Mouse (Mus musculus) mouse embryonic stem cell (cell line): Measurements from ENCODE around the gene Gm29427.
"Not testable (repeated sequence)": the region's sequence is repeated elsewhere in the genome, so short reads cannot be mapped to it uniquely, and the experiment has no call there.

ENCODE experiments used
- in situ Hi-C, 2 experiments: fragments of 300-500 bp; cut with MboI; formaldehyde crosslinking; loops; 1 replicate in 1 of 2; 3 replicates in 1 of 2; pipeline ENCODE4 v1.14.3; 2019 to 2020; ENCODE audit warnings: low sequenced_read_pairs in 2 of 2, low pct_unique_long_range_greater_than_20kb in 1 of 2, mixed read lengths in 1 of 2; ENCODE audit not compliant: unreplicated experiment in 1 of 2

Gm29427 gene

DNA sequence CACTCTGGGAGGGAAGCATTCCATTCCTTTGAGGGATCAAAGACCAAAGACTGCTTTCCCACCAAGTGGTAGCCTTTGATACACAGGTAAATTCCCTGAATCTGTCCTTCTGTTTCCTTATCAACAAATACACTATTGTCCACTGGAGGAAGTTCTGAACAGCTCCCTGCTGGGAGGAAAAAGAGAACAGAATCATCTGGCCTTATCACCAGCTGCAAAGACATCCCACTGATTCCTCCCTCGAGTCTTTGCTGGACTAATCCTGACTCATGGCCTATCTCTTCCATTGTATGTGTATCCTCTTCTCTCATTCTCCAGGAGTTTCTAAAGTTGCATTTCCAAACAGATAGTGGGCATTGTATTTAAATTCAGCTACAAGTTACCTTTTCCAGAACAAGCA, 31.7 kb downstream of the Gm29427 start:
- in situ Hi-C loops, result no loop called here

GRCm38 (mm10) chr1:130681656-130682413, 33.8 kb downstream of the Gm29427 start:
- in situ Hi-C loops, result no loop called here

GRCm38 (mm10) chr1:130681075-130681474, 34.5 kb downstream of the Gm29427 start:
- in situ Hi-C loops, result no loop called here

DNA sequence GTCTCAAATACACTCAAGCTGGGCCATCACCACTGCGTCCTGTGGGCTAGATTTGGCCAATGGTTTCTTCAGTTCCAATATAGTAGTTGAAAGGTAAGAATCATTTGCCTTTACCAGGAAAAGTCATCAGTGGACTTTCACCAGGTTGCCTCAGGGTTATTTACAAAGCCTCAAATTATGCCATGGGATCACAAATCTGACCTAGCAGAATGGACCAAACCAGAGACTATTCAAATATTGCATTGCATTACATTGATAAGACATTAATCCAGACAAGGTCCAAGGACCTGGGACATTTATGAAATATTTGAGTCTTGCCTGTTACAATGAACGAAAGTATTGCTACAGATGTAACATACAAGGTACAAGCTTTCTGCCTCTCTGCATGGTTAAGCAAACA, 37.0 kb downstream of the Gm29427 start:
- in situ Hi-C loops, result no loop called here

DNA sequence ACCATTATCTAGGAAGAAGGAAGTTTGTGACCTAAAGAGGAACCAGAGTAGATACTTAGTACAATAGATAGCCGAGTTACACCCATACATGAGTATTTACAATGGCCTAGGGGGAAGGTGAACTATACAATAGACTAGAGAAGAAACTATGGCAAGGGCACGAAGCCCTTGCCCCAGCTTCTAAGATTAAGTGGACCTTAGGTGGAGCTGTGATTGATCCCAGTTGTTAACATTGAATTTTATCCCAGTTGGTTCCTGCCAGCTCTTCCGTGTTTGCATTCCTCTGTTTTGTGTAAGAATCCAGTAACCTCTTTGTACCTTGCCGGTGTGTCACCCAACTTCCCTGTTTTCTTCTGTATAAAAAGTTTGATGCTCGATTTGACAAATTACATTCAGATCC, 52.0 kb downstream of the Gm29427 start:
- in situ Hi-C loops, result not testable (repeated sequence)

DNA sequence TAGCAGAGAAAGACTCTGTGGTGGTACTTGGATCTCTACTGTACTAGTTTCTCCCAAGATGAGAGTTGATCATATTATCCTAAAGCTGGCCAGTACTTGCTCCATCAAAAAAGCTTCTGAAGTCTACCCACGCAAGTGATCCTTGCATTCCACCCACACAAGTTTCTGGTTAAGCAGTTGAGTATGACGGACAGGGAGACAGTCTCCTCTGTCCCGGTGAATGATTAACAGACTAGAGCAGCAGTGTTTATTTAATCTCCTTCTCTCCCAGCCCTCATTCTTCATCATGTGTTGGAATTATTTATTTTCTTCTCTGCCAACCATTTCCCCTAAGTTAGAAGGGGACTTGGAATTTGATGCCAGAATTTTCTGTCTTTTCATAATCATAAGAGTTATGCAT, 54.1 kb downstream of the Gm29427 start, which contains the start of gene C4bp:
C4bp (minus strand) TSS at position 179 of the 400 bp plus-strand sequence.
- in situ Hi-C loops, result no loop called here

DNA sequence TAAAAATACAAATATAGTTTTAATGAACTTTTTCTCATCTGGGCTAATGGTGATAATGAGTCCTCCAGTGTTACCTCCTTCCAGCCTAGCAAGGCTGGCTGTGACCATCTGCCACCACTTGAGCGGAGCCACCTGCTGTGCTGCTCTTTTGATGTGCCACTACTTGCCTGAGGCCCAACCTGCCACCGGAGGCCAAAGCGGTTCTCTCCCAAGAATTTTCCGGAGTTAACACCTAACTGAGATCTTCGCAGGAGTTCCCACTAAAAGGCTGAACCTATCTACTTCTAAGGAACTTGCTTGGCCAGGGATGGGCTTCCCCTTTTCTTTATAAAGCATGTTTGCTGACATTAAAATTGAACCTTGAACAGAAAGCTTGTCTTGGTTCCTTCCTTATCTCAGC, 56.0 kb downstream of the Gm29427 start:
- in situ Hi-C loops, result not testable (repeated sequence)

- in situ Hi-C loops, result no loop called here
These were observed 71.5 kb downstream of the Gm29427 start for GRCm38 (mm10) chr1:130644103-130644502.

- in situ Hi-C loops, result no loop called here
These were observed 74.6 kb downstream of the Gm29427 start for GRCm38 (mm10) chr1:130640967-130641366.

GRCm38 (mm10) chr1:130633761-130634410, 81.7 kb downstream of the Gm29427 start:
- in situ Hi-C loops, result no loop called here

GRCm38 (mm10) chr1:130633316-130633715, 82.3 kb downstream of the Gm29427 start:
- in situ Hi-C loops, result no loop called here

DNA sequence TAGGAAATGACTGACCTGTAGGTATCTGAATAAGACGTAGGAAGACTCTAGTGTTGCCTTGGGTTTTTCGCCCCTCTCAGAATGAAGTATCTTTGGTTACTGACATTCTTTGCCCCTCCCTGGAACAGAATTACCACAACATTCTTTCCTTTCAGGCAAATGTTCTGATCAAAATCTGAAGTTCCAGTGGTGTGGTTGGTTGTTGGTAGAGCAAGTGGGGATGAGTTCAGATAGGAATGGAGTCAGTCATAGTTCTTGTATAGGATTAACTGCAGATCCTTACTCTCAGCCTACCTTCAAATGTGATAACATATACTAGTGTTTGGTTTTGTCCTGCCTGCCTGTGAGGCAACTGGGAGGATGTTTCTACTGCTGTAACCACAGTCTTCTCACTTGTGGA, 86.1 kb downstream of the Gm29427 start, which contains the start of gene Zp3r:
Zp3r (minus strand) TSS at position 101 of the 400 bp plus-strand sequence.
- in situ Hi-C loops, result no loop called here
